Mouse (Mus musculus): ENCODE data around the gene Sac3d1.

DNA sequence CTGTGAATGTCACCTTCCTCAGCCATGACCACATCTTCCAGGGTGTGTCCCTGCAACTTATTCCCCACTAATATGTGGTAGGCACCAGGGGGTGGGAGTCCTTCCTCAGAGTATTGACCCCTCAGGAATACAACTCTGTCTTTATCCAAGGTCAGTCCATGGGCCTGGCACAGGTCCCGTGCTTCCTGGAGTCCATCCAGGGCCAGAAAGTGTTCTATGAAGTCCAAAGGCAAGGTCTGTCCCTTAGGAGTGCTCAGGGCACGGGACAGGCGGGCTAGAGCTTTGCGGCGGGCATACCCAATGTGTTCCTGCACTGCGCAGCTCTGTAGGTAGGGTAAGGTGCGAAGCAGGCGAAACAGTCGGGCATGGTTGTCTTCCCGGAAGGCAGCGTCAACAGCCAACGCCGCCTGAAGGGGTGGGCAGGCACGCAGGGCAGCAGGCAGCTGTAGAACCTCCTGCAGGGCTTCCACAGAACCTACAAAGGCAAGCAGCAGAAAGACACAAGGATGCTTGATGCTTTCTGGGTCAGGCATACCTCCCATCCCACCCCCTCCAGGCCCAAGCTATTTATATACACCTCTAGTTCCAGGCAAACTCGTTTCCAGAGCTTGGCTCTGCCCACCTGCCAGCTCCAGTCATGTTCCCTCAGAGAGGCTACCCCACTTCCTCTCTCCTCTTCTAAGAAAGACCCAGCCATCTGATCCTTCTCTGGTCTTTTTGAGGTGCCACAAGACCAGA lies 2.2 kb downstream of the Sac3d1 start:
- no peak for TF ChIP-seq CTCF (IDR thresholded peaks at IDR 0.05; ENCODE audit: extremely low read depth, insufficient read depth, low read length)
- no peak for TF ChIP-seq POLR2A (IDR thresholded peaks at IDR 0.05; ENCODE audit: extremely low read depth, insufficient read depth, low read length)
